Mouse (Mus musculus) liver, adult 2 months (tissue): ENCODE measurements around the gene Elf2. TPM values are rescaled to one million over a fixed set of nuclear protein-coding genes. Genes with fewer than 3 reads are reported as not detected.

Experiments used
- DNase-seq: peaks from one replicate; pipeline ENCODE4 v3.0.0-alpha.2; 2011; ENCODE audit warnings: low read depth, low spot score; ENCODE audit errors: extremely low read depth
- H3K27ac ChIP-seq: fragments of 200-500 bp; replicated peaks from 2 replicates; pipeline ENCODE4 v1.5.1; 2012; ENCODE audit warnings: low read depth, mild to moderate bottlenecking, control low read depth, inconsistent platforms, low read length; ENCODE audit not compliant: insufficient read depth
- H3K27me3 ChIP-seq: fragments of 200-500 bp; 2 replicates; pipeline ENCODE4 v1.6.1; 2012; ENCODE audit warnings: mild to moderate bottlenecking, moderate library complexity, low read length, inconsistent platforms; ENCODE audit not compliant: control insufficient read depth, insufficient read depth
- H3K36me3 ChIP-seq: fragments of 200-500 bp; 2 replicates; pipeline ENCODE4 v1.6.1; 2012; ENCODE audit warnings: low read length, inconsistent platforms; ENCODE audit not compliant: control insufficient read depth, insufficient read depth
- H3K4me1 ChIP-seq: fragments of 200-500 bp; 2 replicates; pipeline ENCODE4 v1.6.1; 2011; ENCODE audit warnings: low read length; ENCODE audit not compliant: control insufficient read depth, insufficient read depth
- H3K4me3 ChIP-seq: fragments of 200-500 bp; 2 replicates; pipeline ENCODE4 v1.5.1; 2011; ENCODE audit warnings: low read depth, mild to moderate bottlenecking, control low read depth, low read length, moderate library complexity; ENCODE audit not compliant: insufficient read depth
- H3K79me2 ChIP-seq: fragments of 200-500 bp; 2 replicates; pipeline ENCODE4 v1.6.1; 2012; ENCODE audit warnings: inconsistent platforms, mild to moderate bottlenecking, low read length, moderate library complexity; ENCODE audit not compliant: control insufficient read depth, insufficient read depth
- H3K9ac ChIP-seq: fragments of 200-500 bp; 2 replicates; pipeline ENCODE4 v1.6.1; 2012; ENCODE audit warnings: low read depth, mild to moderate bottlenecking, control low read depth, inconsistent platforms, low read length
- CTCF ChIP-seq: fragments of 200-500 bp; IDR thresholded peaks from 2 replicates; pipeline ENCODE4 v1.5.1; 2011; ENCODE audit warnings: low read depth, low read length, control low read depth
- POLR2A ChIP-seq: fragments of 200-500 bp; IDR thresholded peaks from 2 replicates; pipeline ENCODE4 v1.6.1; 2011; ENCODE audit warnings: low read length, control low read depth; ENCODE audit not compliant: insufficient read depth; ENCODE audit errors: extremely low read depth
- WGBS: fragments of 180-500 bp; shearing (Covaris S2); methylation state at CpG from one replicate; pipeline ENCODE4 v1.1.7; 2018; 5-methylcytosine and 5-hydroxymethylcytosine counted together
- polyA plus RNA-seq: library from polyadenylated mRNA; depleted of rRNA; stranded (reverse); fragments of >200 nt; gene quantifications from 2 replicates; pipeline ENCODE4 v1.2.3, GENCODE M21; 2012
- total RNA-seq: library from RNA; depleted of rRNA; stranded (reverse); fragments of >200 nt; gene quantifications from 2 replicates; pipeline ENCODE4 v1.2.3, GENCODE M21; 2014

Gene Elf2
- total and polyA plus RNA-seq, 2 experiments: 14.0 to 23.8 TPM

GRCm38 (mm10) chr3:51341268-51342081, 1.0 kb upstream of the Elf2 start:
- Histone ChIP-seq H3K4me1 (peaks cover 6% of the 10 kb centered on the region; the same call in 1 of the 2 replicates), H3K36me3 (no peaks in the 10 kb centered on the region), H3K9ac (peak overlapping the region; percentile 93), H3K4me3 (peak overlapping the region; percentile 90), H3K79me2 (peaks cover 16% of the 10 kb centered on the region; the same call in 1 of the 2 replicates), H3K27me3 (no peaks in the 10 kb centered on the region), H3K27ac (peak overlapping the region; percentile 86)
- no peak for TF ChIP-seq CTCF
- no peak for TF ChIP-seq POLR2A
- peak; percentile 47 for DNase-seq
- WGBS: 1% methylated on average over 76 of the region's 86 CpGs

- no peak for DNase-seq
- peak overlapping the region; percentile 90 for H3K4me3 ChIP-seq
Observed at GRCm38 (mm10) chr3:51339734-51340551, 520 bp downstream of the Elf2 start.

DNA sequence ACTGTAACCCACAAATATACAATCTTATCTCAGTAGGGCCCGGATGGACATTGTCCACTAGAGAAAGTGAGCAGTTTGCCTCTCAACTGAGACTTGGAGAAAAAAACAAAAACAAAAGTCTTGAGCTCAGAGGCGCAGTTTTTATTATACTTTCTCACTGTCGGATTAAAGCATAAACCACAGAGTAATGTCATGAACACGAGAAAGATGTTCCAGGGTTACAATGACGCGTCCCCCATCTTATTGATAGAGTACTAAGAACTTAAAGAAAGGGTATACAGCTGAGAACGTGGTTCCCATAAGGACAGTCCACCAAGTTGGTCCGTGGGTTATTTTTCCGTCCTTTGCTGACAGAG, 1.1 kb downstream of the Elf2 start:
- H3K27ac ChIP-seq: peak overlapping the region; percentile 94
- WGBS: 2% methylated on average over 9 of the region's 9 CpGs
- no peaks in the 10 kb centered on the region for H3K27me3 ChIP-seq
- peaks cover 6% of the 10 kb centered on the region; the same call in 1 of the 2 replicates for H3K4me1 ChIP-seq
- H3K9ac ChIP-seq: peak overlapping the region; percentile 99
- H3K79me2 ChIP-seq: peaks cover 28% of the 10 kb centered on the region
- no peaks in the 10 kb centered on the region for H3K36me3 ChIP-seq
- peak overlapping the region; percentile 90 for H3K4me3 ChIP-seq
- no peak for TF ChIP-seq CTCF
- TF ChIP-seq POLR2A: no peak
- DNase-seq: no peak

More at GRCm38 (mm10) chr3:51339734-51340551, 520 bp downstream of the Elf2 start:
- Histone ChIP-seq H3K79me2 (peaks cover 23% of the 10 kb centered on the region; the same call in 1 of the 2 replicates), H3K4me1 (peaks cover 6% of the 10 kb centered on the region; the same call in 1 of the 2 replicates), H3K36me3 (no peaks in the 10 kb centered on the region), H3K27me3 (no peaks in the 10 kb centered on the region), H3K9ac (peak overlapping the region; percentile 99), H3K27ac (peak overlapping the region; percentile 94)
- no peak for TF ChIP-seq CTCF
- TF ChIP-seq POLR2A: no peak
- WGBS: under 1% methylated on average over 101 of the region's 113 CpGs

DNA sequence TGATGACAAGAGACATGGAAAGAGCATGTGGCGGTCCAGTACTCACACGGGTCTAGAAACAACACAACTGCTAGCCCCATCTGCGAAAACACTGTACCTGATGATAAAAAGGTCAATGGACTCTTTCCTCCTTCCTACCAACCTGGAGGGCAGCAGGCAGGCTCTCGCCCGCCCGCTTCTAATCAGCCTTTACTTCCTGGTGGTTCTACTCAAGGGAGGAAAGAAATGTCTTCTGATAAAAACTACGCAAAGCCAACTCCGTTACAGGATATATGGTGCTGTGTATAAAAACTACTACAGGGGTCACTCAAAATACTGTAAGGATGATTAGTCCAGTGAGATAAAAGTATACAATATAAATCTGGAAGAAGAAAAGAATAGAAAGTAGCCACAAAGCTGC, 5.1 kb downstream of the Elf2 start:
- peaks cover 9% of the 10 kb centered on the region for H3K4me1 ChIP-seq

DNA sequence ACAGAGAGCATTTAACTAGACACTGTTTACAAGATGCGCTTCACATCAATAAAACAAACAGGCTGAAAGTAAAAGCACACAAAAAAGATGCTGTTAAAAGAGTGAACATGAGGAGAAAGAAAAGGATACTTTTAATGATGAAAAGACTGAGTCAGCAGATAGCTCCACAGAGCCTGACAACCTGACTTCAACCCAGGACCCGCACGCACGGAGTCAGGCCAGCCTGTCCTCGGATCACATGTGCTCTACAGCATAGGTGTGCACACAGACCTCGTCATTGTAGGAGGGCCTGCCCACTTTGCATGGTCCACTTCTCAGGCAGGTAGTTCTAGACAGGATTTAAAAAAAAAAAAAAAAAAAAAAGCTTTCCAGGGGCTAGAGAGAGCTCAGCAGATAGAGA, 6.5 kb downstream of the Elf2 start:
- H3K4me1 ChIP-seq: peaks cover 12% of the 10 kb centered on the region
- WGBS: 43% methylated on average over 6 of the region's 6 CpGs
- H3K79me2 ChIP-seq: peaks cover 52% of the 10 kb centered on the region
- no peak overlapping the region for H3K4me3 ChIP-seq
- no peak overlapping the region for H3K27ac ChIP-seq
- TF ChIP-seq POLR2A (no peak), CTCF (no peak)
- H3K27me3 ChIP-seq: no peaks in the 10 kb centered on the region
- no peak overlapping the region for H3K9ac ChIP-seq
- no peak for DNase-seq
- H3K36me3 ChIP-seq: no peaks in the 10 kb centered on the region

More for the DNA sequence above, 5.1 kb downstream of the Elf2 start:
- DNase-seq: no peak
- Histone ChIP-seq H3K36me3 (no peaks in the 10 kb centered on the region), H3K4me3 (no peak overlapping the region), H3K27me3 (no peaks in the 10 kb centered on the region), H3K9ac (no peak overlapping the region), H3K79me2 (peaks cover 52% of the 10 kb centered on the region), H3K27ac (no peak overlapping the region)
- TF ChIP-seq POLR2A: no peak
- no peak for TF ChIP-seq CTCF
- 84% methylated on average over 8 of the region's 8 CpGs for WGBS
